Mouse (Mus musculus) liver, adult 2 months (tissue): ENCODE measurements at regions not wholly inside any gene's neighbourhood (a gene's known extent, or its start where the extent isn't known, plus 50 kb on each side); places are given as distances from the start of the nearest gene placed in this dataset.

ENCODE experiments used
- CTCF ChIP-seq: fragments of 200-500 bp; IDR thresholded peaks from 2 replicates; pipeline ENCODE4 v1.5.1; 2011; ENCODE audit warnings: low read depth, low read length, control low read depth
- POLR2A ChIP-seq: fragments of 200-500 bp; IDR thresholded peaks from 2 replicates; pipeline ENCODE4 v1.6.1; 2011; ENCODE audit warnings: low read length, control low read depth; ENCODE audit not compliant: insufficient read depth; ENCODE audit errors: extremely low read depth

- no peak for TF ChIP-seq CTCF
- no peak for TF ChIP-seq POLR2A
These were observed 103.3 kb upstream of the Trp63 start for GRCm38 (mm10) chr16:25580216-25580615.
